Mouse (Mus musculus) megakaryocyte-erythroid progenitor cell, adult 5-6 weeks (primary cell): ENCODE measurements at regions not wholly inside any gene's neighbourhood (a gene's known extent, or its start where the extent isn't known, plus 50 kb on each side); places are given as distances from the start of the nearest gene placed in this dataset.
A peak's percentile ranks its signal among the peaks of the same experiment; 100 is the strongest.

Experiments
- ATAC-seq: replicated peaks from 2 replicates; pipeline ENCODE4 v1.8.0; 2016; ENCODE audit warnings: mild to moderate bottlenecking, inconsistent platforms; ENCODE audit not compliant: severe bottlenecking, poor library complexity, low FRiP score, low TSS enrichment

DNA sequence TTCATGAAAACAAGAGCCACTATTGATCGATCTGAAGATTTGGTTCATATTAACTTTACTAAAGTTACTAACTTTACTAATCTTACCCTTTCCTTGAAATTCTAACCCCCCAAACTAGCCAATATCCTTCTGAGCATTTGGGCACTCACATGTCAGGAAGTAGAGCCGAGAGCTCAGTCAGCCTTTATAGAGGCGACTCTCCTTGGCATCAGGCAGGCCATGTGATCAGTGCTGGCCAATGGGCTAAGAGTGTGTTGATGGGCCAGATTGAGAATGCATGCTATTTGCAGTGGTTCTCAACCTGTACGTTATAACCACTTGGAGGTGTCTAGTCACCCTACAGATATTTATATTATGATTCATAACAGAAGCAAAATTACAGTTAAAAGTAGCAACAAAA lies 69.6 kb upstream of the Slc35b4 start:
- ATAC-seq = no peak

DNA sequence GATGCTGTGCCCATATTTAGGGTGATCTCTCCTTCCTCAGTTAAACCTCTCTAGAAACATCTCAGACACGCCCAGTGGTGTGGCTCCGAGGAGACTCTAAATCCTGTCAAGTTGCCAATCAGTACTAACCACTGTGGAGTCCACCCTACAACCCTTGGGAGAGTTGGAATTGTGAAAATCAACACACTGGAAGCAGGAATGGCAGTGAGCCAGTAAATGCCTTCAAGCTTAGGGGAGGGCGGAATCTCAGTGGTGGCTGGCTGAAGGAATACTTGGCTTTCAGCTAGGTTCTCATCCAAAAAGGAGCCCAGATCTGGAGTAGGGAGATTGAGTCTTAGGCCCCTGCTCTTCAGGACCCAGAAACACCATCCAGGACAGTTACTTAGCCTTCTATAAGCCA lies 66.1 kb upstream of the Slc35b4 start:
- no peak for ATAC-seq

DNA sequence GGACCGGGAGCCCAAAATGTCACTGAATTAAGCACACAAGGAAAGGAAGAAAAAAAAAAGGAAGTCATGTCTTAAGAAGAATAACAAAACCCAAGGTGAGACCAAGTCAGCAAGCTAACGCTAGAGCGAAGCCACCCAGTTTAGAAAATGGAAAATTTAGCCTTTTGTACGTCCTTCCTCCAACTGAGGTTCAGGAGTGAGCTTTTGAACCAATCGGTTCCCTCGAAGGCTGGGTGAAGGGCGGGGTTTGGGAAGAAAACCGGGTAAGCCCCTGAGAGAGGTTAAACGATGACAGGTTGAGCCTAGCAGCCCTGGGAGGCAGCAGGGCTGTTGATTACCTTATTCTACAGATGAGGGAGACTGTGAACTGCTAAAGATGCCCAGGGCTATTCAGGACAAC lies 65.6 kb upstream of the Slc35b4 start:
- peak; percentile 44; the same call in 1 of the 2 replicates for ATAC-seq

DNA sequence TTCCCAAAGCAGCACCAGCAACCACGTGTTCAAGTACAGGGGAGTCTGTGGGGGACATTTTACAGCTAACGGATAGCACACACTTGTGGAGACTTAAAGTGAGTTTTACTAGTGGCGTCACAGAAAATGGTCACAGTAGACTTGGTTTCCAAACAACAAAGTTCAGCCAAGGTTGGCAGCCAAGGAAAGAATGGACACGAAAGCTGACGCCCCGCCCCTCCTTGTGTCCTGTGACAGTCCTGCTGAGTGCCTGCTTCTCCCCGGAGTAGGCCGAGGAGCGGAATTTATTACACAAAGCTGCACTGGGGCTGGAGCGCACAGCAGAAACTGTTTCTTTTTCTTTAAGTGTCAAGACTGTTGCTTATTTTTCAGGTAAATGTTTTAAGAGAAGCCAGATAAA lies 58.2 kb upstream of the Slc35b4 start:
- no peak for ATAC-seq

GRCm38 (mm10) chr6:34234443-34235020 lies 57.6 kb upstream of the Slc35b4 start:
- ATAC-seq = no peak

- ATAC-seq = peak; percentile 34; the same call in 1 of the 2 replicates
Observed at GRCm38 (mm10) chr6:34230768-34231381, 54.0 kb upstream of the Slc35b4 start.

GRCm38 (mm10) chr6:34227131-34227530 lies 50.2 kb upstream of the Slc35b4 start:
- ATAC-seq = no peak
